Mouse (Mus musculus) hindbrain, embryonic 10.5 days (tissue): ENCODE results near the gene Spin2g. TPM values are rescaled to one million over a fixed set of nuclear protein-coding genes. Genes with fewer than 3 reads are reported as not detected.
"Not testable (repeated sequence)": the region's sequence is repeated elsewhere in the genome, so short reads cannot be mapped to it uniquely, and the experiment has no call there.

Experiments
- DNase-seq: peaks from one replicate; pipeline ENCODE4 v3.0.0-alpha.2; 2017; ENCODE audit warnings: low spot score
- H3K27ac ChIP-seq: fragments of 300-500 bp; sonication (generic); 2 replicates; pipeline ENCODE4 v1.5.1; 2016; ENCODE audit warnings: mild to moderate bottlenecking, moderate library complexity
- H3K27me3 ChIP-seq: fragments of 300-500 bp; sonication (generic); 2 replicates; pipeline ENCODE4 v1.6.1; 2016; ENCODE audit warnings: mild to moderate bottlenecking; ENCODE audit not compliant: poor library complexity, insufficient read depth, severe bottlenecking
- H3K36me3 ChIP-seq: fragments of 300-500 bp; sonication (generic); 2 replicates; pipeline ENCODE4 v1.6.1; 2016; ENCODE audit warnings: mild to moderate bottlenecking, moderate library complexity
- H3K4me1 ChIP-seq: fragments of 300-500 bp; sonication (generic); replicated peaks from 2 replicates; pipeline ENCODE4 v1.6.1; 2016; ENCODE audit warnings: mild to moderate bottlenecking
- H3K4me3 ChIP-seq: fragments of 300-500 bp; sonication (generic); 2 replicates; pipeline ENCODE4 v1.5.1; 2016; ENCODE audit warnings: mild to moderate bottlenecking, moderate library complexity
- H3K9me3 ChIP-seq: fragments of 300-500 bp; sonication (generic); 2 replicates; pipeline ENCODE4 v1.6.1; 2016; ENCODE audit warnings: mild to moderate bottlenecking, moderate library complexity
- WGBS: fragments of 180-500 bp; shearing (Covaris S2); methylation state at CpG from one replicate; pipeline ENCODE4 v1.1.7; 2016; 5-methylcytosine and 5-hydroxymethylcytosine counted together
- polyA plus RNA-seq: library from polyadenylated mRNA; unstranded; fragments of >200 nt; fragmentation: Nextera tagmentation; extraction: Ambion mirVana; gene quantifications from 2 replicates; pipeline ENCODE4 v1.2.1, GENCODE M21; 2016

Spin2g gene
- not detected in 2 replicates for polyA plus RNA-seq

DNA sequence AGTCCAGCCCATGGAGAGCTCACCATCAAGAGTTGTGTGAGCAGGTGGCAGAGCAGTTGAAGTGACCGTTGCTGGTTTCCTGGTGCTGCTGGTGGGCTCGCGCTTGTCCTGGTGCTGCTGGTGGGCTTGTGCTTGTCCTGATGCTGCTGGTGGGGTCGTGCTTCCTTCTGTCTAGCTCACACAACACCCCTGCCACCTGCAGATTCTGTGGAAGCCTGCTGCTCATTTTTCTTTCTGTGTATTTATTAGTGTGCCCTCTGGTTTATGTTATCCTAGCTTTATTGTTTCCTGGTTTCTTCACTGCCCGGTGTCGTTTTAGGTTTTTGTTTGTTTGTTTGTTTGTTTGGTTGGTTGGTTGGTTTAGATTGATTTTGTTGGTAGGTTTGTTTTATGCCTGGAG, at the start of gene Spin2g:
TSS of gene Spin2g (minus strand) at position 101 of the 400 bp plus-strand sequence.
- H3K36me3 ChIP-seq, DNase-seq, H3K27me3 ChIP-seq, H3K27ac ChIP-seq, H3K9me3 ChIP-seq, H3K4me3 ChIP-seq, H3K4me1 ChIP-seq: not testable (repeated sequence)
- WGBS, result 81% methylated on average over 6 of the region's 6 CpGs

Other genes with a start within 250 kb of the Spin2g start
- gene Btbd35f9, start 77.2 kb downstream of the Spin2g start, polyA plus RNA-seq, result not detected in 2 replicates
- gene Btbd35f8, start 211.8 kb upstream of the Spin2g start, polyA plus RNA-seq, result not detected in 2 replicates